ENCODE assay signal across 8 mouse cellular contexts in the genomic region with DNA sequence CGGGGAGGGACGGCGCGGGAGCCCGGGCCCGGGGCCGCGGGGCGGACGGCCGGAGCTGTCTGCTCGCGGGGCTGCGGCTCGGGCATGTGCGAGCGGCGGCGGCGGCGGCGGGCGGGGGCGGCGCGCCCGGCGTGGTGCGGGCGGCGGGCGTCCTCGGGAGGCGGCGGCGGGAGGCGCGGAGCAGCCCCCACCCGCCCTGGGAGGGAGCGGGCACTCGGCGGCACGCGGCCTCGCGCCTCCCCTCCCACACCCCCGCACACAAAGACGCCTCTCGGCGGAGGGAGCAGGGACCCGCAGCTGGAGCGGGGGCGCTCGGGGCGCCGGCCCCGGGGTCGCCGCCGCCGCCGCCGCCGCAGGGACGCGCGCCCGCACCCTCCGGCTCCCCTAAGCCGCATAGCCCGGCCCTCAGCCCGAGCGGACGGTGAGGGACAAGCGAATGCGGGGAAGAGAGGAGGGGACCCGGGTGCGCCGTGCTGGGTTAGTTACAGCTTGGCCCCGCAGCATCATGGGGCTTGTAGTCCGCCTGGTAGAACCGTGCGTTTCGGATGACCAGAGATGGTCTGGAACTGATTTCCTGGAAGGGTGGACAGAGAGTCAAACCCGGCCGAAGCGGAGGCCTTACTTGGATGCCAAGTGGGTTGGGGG. TPM values are rescaled to one million over a fixed set of nuclear protein-coding genes. Genes with fewer than 3 reads are reported as not detected.
DNase-seq lines count a peak whose midpoint lies in the region; ATAC-seq lines count a peak whose summit lies in the region.

A gene (minus strand): TSS at position 88 of the 645 bp plus-strand sequence.

- peak within 1 kb of the TSS; percentile 92 for H3K27ac ChIP-seq in hindbrain, embryonic 16.5 days (ENCODE audit: low read depth, low read length)

- under 1% methylated on average over 41 of the region's 87 CpGs for WGBS in hindbrain, embryonic 16.5 days

- peak within 1 kb of the TSS; percentile 95 for H3K4me3 ChIP-seq in hindbrain, embryonic 16.5 days (ENCODE audit: low read length)

- ATAC-seq in hindbrain, embryonic 16.5 days, result peak; percentile 69

- DNase-seq in heart, adult 11 months, result peak; percentile 98
- DNase-seq in heart, adult 8-10 months (ENCODE audit: low spot score), result no peak
- DNase-seq in cerebellum, adult 8-10 months, result peak; percentile 84
- peak; percentile 82 to 85 for DNase-seq in frontal cortex, postnatal 36 days (ENCODE audit: low spot score in 2 of 2)
- peak; percentile 84 to 85 for DNase-seq in left cerebral cortex, postnatal 36 days (ENCODE audit: low spot score in 2 of 2)
- DNase-seq in mesoderm, embryonic 11.5 days (ENCODE audit: low read depth, low spot score), result peak; percentile 79
- DNase-seq in spleen, postnatal 4 days (ENCODE audit: low spot score in 2 of 2), result peak; percentile 48 to 80

- H3K9me3 ChIP-seq in hindbrain, embryonic 16.5 days (ENCODE audit: control insufficient read depth, low read length), result no peaks in the 10 kb centered on the region

- no peaks in the 10 kb centered on the region for H3K27me3 ChIP-seq in hindbrain, embryonic 16.5 days (replicated peaks; ENCODE audit: control insufficient read depth, insufficient read depth, low read length)

- intact Hi-C loops in left cerebral cortex, postnatal 36 days (cut with DNase I), result no loop called here

- H3K4me2 ChIP-seq in hindbrain, embryonic 16.5 days (ENCODE audit: low read length), result peak within 1 kb of the TSS; percentile 76

- H3K36me3 ChIP-seq in hindbrain, embryonic 16.5 days (ENCODE audit: control insufficient read depth, insufficient read depth, low read length), result no peaks in the 10 kb centered on the region

- peaks cover 69% of the 10 kb centered on the region for H3K4me1 ChIP-seq in hindbrain, embryonic 16.5 days (ENCODE audit: control insufficient read depth, insufficient read depth, low read depth, low read length)

- H3K9ac ChIP-seq in hindbrain, embryonic 16.5 days (ENCODE audit: low read depth, low read length), result peak within 1 kb of the TSS; percentile 98

RNA-seq across cellular contexts. Expression of the gene that starts here (rescaled TPM):
- 10 to 100 TPM in 2 of 4 experiments, 1 to 10 TPM in 2; 7.5 to 11.6 (median 9.9) TPM for total RNA-seq in heart, adult 8-10 months (2022)
- polyA plus RNA-seq in hindbrain, embryonic 16.5 days (2015; fragmentation: Nextera tagmentation; extraction: Ambion mirVana), result 23.3 and 30.4 TPM in 2 replicates
- 10 to 100 TPM; 84.9 to 99.0 TPM for total RNA-seq in left cerebral cortex, postnatal 36 days (2021)

Comparison
In these comparisons a context has a peak if more than half of its experiments do, and no peak if none do; other contexts are left out.
1. RNA of the gene that starts here (total RNA-seq): 84.9 to 99.0 TPM in left cerebral cortex, postnatal 36 days; 7.5 to 11.6 TPM in heart, adult 8-10 months; every median in the first group is over 4 times any median in the second.